Mouse (Mus musculus): ENCODE results near the gene Dpt.
"Not testable (repeated sequence)": the region's sequence is repeated elsewhere in the genome, so short reads cannot be mapped to it uniquely, and the experiment has no call there.

Dpt gene

DNA sequence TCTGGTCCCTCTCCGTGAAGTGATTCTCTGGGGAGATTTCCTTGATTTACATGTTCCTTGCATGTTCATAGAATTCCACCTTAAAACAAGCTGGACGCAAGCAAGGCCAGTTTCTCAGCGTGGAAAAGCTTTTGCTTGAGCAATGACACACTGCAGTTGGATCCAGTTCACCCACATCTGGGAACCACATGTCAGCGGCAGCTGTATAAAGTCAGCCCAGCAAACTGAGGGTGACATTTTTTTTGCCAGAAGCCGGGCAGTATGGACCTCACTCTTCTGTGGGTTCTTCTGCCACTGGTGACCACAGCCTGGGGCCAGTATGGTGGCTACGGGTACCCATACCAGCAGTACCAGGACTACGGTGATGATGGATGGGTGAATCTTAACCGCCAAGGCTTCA, at the start of gene Dpt:
TSS of gene Dpt (plus strand) at position 174 of the 400 bp plus-strand sequence.
- DNase-seq (ENCODE audit: low read depth): no peak

GRCm38 (mm10) chr1:164753736-164754135, 42.7 kb upstream of the Dpt start:
- no peak for DNase-seq (ENCODE audit: low read depth)

GRCm38 (mm10) chr1:164755671-164756070, 40.8 kb upstream of the Dpt start:
- DNase-seq (ENCODE audit: low read depth): no peak

GRCm38 (mm10) chr1:164756951-164757350, 39.5 kb upstream of the Dpt start:
- no peak for DNase-seq (ENCODE audit: low read depth)

GRCm38 (mm10) chr1:164758401-164758800, 38.0 kb upstream of the Dpt start:
- DNase-seq (ENCODE audit: low read depth): no peak

DNA sequence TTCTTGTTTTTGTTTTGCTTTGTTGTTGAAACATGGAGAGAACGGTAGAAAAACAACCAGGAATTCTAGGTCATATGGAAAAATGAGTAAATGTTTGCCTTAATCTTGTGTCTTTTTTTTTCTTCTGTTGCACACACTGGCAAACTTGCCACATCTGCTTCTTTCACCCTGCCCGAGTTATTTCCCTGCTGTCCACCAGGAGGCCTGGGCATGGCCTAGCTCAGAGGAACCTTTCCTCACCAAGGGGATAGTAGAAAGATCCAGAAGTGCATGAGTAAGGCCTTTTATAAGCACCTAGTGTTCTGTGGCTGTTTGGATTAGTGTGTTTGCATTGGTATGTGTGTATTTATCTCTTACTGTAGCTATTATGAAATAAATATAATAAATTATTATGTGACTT, 34.2 kb upstream of the Dpt start:
- no peak for DNase-seq (ENCODE audit: low read depth)

- no peak for DNase-seq (ENCODE audit: low read depth)
Measured at GRCm38 (mm10) chr1:164766646-164767045, 29.8 kb upstream of the Dpt start.

GRCm38 (mm10) chr1:164770611-164771010, 25.8 kb upstream of the Dpt start:
- no peak for DNase-seq (ENCODE audit: low read depth)

GRCm38 (mm10) chr1:164780851-164781510, 15.5 kb upstream of the Dpt start:
- DNase-seq (ENCODE audit: low read depth): no peak

DNA sequence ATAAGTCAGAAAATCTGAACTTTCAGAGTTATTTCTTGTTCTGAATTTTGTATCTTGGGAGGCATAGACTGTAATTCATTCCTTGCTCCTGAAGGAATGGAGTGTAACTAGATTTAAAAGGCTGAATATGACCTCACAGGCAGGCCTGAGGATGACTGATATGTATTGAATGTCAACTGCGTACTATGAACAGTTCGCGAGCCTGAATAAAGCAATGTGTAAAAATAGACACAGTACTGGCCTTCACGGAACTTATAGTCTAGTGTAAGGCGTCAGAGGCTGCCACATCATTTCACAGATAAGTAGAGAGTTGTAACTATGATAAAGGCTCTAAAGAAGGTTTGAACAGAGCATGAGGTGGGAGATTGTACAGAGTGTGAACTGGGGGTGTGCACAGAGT, 10.3 kb upstream of the Dpt start:
- no peak for DNase-seq (ENCODE audit: low read depth)

- no peak for DNase-seq (ENCODE audit: low read depth)
Measured at GRCm38 (mm10) chr1:164787771-164788170, 8.7 kb upstream of the Dpt start.

DNA sequence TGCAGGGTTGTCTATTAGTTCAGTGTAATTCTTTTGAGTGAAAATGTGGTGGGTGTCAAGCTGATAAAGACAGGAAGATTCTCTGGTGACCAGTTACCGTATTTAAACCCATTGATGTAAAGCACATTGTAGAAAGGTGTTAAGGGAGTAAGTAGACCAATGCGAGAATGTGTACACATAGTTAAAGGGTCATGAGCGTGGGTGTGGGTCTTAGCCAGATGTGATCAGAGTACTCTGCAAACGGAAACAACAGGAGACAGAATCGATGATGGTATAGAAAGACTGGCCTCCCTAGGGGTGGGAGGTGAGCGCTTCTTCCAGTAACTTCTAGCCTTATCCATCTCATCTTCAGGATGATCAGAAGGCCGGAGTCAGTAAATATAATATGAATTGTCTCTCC, 8.2 kb upstream of the Dpt start:
- no peak for DNase-seq (ENCODE audit: low read depth)

DNA sequence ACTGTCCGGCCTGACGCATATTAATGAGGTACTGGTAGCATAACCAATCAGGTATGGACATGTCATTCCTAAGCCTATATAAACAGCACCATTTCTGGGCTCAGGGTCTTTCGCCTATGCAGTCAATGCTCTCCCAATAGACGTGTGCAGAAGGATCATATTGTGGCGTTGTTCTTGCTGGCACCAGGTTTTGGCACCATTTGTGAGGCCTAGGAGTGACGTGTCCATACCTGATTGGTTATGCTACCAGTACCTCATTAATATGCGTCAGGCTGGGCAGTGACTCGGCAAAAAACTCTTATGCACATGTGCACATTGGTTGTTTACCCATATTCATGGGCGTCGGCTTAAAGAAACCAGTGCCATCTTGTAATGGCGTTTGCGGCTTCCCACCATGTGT, 6.1 kb upstream of the Dpt start:
- DNase-seq (ENCODE audit: low read depth): not testable (repeated sequence)

GRCm38 (mm10) chr1:164793049-164793448, 3.4 kb upstream of the Dpt start:
- DNase-seq (ENCODE audit: low read depth): no peak

DNA sequence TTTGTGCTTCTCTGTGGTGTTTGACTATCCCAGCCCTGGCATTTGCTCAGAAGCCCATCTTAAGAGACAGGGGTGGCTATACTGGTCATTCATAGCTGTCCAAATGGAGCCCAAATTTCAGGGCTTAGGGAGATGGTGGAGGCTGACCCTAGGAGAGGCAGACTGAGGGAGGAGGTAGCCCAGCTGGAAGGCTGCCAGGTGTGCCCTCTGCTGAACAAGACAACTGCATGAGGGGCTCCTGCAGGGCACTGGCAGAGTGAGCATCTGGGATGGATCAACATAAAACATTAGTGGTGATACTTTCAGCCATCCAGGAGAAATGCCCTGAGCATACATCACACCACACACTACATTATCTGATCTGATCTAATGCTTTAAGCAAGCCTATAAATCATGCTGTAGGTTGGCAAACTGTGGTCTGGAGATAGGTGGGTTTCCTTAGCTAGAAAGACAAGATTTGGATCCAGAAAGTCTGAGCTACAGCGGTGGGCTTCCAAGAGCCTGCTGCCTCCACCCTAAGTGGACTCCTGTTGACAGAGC, 1.4 kb downstream of the Dpt start:
- DNase-seq (ENCODE audit: low read depth): no peak

DNA sequence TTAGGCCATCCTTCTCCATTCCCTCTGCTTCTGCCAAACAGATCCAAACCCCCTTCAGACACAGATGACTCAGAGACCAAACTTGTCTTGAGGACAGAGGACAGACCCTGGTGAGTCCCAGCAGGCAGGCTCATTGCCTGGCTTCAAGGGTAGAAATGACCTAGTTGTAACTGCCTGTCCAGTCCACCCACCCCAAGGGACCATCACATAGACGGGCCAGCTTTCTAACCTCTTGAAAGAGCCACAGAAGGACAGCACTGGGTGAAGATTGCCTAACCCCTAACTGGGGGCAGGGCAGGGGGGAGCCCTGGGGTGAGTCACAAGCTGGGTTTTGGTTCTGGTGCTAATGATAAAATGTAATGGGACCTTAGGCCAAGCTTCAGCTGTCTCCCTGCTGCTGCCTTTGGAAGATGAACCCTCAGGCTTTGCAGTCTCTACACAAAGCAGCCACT, 2.1 kb downstream of the Dpt start:
- no peak for DNase-seq (ENCODE audit: low read depth)

GRCm38 (mm10) chr1:164799161-164799560, 2.7 kb downstream of the Dpt start:
- DNase-seq (ENCODE audit: low read depth): no peak

DNA sequence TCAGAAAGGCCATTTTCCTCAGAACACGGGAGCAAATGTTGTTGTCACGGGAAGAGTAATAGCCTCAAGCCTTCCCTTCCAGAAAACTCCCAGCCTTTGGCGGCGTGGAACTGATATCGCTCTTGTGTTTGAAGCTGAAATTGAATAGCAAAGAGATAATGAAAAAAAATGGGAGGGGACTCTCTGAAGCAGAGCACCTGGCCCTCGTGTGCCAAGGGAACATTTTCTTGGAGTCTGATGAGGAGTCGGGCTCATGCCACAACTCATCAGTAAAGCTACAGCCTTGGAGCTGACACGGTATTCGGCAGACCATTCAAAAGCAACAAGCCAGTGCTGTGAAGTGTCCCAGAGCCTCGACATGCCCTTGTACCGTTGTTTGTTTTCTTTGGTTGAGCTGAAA, 7.8 kb downstream of the Dpt start:
- DNase-seq (ENCODE audit: low read depth): no peak

DNA sequence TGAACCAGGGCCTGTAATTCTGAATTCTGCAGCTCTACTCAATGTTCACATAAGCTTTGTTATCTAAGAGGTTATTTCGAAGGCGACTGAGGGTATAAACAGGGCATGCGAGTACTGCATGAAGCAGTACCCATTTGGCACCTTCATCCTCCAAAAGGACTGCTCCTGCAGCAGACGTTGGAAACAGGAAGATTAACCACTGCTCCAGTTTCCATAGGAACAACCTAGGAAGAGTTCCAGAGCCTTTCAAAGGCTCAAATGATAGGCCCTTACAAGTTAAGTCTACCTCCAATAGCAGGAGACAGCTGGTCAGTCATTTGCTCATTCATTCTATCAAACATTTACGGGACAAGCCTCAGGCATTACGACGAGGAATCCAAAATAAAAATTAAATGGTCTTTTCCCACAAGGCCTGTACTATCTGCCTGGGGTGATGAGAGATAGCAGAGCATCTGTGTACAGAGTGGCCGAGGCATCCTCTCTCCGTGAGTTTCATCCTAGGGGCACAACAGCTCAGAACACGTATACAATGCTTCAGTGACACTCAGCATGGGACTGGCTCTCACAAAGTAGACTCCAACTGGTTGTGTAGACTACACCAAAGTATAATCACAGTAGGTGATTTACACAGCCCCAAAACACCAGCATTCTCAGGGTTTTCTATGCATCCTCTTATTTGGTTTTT, 8.4 kb downstream of the Dpt start:
- DNase-seq (ENCODE audit: low read depth): no peak

GRCm38 (mm10) chr1:164809371-164809770, 12.9 kb downstream of the Dpt start:
- no peak for DNase-seq (ENCODE audit: low read depth)

DNA sequence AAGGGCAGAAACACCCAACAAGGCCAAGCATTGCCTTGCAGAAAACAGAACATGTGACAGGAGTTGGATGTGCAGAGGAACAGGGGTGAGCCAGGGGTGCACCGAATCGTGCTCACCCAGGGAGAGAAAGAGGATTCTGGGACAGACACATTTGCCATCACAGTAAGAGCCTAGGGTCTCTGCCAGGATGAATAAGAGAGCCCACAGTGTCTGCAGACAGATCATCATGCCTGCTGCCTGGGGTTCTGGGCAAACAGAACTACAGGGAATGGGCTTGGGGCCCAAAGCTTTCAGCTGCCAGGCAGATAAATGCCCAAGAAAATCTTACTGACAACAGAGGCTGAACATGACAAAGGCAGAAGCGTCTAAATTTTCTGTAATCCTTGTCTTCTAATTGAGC, 14.9 kb downstream of the Dpt start:
- DNase-seq (ENCODE audit: low read depth): no peak

DNA sequence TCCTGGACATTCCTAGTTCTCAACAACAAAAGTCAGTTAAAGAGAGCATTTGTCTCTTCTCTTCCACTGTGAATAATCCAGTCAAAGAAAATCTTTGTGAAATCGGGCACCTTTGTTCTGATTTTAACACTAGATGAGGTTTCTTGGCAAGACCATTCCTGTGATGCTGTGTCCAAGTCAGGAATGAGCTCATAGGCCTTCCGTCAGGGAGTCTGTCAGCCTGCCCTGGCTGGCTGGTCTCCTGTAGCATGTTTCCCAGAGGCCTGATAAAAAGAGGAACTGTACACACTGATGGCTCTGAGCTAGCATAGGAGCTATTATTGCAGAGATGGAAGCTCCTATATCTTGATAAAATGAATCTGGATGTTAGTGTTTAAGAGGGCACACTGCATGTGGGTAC, 17.8 kb downstream of the Dpt start:
- DNase-seq (ENCODE audit: low read depth): no peak

DNA sequence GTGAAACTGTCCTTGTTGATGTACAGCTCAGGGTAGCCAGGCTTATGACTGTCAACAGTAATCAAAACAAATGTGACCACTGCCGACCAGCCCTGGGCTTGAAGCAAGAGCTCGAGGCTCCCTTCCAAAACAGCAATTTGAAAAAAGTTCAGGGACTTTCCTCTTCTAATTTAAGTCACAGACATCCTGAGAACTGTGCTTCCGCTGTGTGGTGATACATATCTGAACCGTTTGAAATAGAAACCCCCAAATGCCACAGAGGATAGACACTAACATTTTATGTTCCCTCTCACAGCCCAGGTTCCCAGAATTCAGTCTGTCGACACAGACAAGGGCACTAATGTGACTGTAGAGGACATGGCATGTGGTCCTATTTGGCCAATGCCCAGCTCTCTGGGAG, 18.9 kb downstream of the Dpt start:
- no peak for DNase-seq (ENCODE audit: low read depth)

- DNase-seq (ENCODE audit: low read depth): no peak
Measured at GRCm38 (mm10) chr1:164817331-164817730, 20.9 kb downstream of the Dpt start.

Data from c-Kit-positive CD71-negative TER-119-negative erythroid progenitor cells, embryonic 14.5 days (primary cell).